Mouse (Mus musculus) limb, embryonic 14.5 days (tissue): ENCODE data around the gene Npepps. TPM values are rescaled to one million over a fixed set of nuclear protein-coding genes. Genes with fewer than 3 reads are reported as not detected.

Experiments
- ATAC-seq: fragments of 200-750 bp; cut with Nextera tagmentation; 2 replicates; pipeline ENCODE4 v1.8.0; 2017; ENCODE audit warnings: low read depth, moderate number of reproducible peaks, moderate TSS enrichment; ENCODE audit not compliant: low FRiP score
- DNase-seq: peaks from one replicate; pipeline ENCODE4 v3.0.0-alpha.2; 2015; ENCODE audit warnings: low spot score
- H3K27ac ChIP-seq: fragments of 300-500 bp; sonication (generic); replicated peaks from 2 replicates; pipeline ENCODE4 v1.5.1; 2014; ENCODE audit warnings: low read depth, mild to moderate bottlenecking, low read length, moderate library complexity, mixed read lengths
- H3K27me3 ChIP-seq: fragments of 300-500 bp; sonication (generic); 2 replicates; pipeline ENCODE4 v1.6.1; 2014; ENCODE audit warnings: low read length, mixed read lengths; ENCODE audit not compliant: control insufficient read depth, insufficient read depth
- H3K36me3 ChIP-seq: fragments of 300-500 bp; sonication (generic); 2 replicates; pipeline ENCODE4 v1.6.1; 2014; ENCODE audit warnings: mild to moderate bottlenecking, low read length, moderate library complexity, mixed read lengths; ENCODE audit not compliant: control insufficient read depth, insufficient read depth
- H3K4me1 ChIP-seq: fragments of 300-500 bp; sonication (generic); 2 replicates; pipeline ENCODE4 v1.6.1; 2014; ENCODE audit warnings: antibody characterized with exemption, low read length, mixed read lengths; ENCODE audit not compliant: control insufficient read depth, insufficient read depth
- H3K4me2 ChIP-seq: fragments of 300-500 bp; sonication (generic); replicated peaks from 2 replicates; pipeline ENCODE4 v1.6.1; 2014; ENCODE audit warnings: low read depth, mild to moderate bottlenecking, low read length, moderate library complexity; ENCODE audit not compliant: severe bottlenecking
- H3K4me3 ChIP-seq: fragments of 300-500 bp; sonication (generic); replicated peaks from 2 replicates; pipeline ENCODE4 v1.5.1; 2014; ENCODE audit warnings: low read length
- H3K9ac ChIP-seq: fragments of 300-500 bp; sonication (generic); 2 replicates; pipeline ENCODE4 v1.6.1; 2014; ENCODE audit warnings: mild to moderate bottlenecking, low read depth, low read length, moderate library complexity; ENCODE audit not compliant: severe bottlenecking
- H3K9me3 ChIP-seq: fragments of 300-500 bp; sonication (generic); 2 replicates; pipeline ENCODE4 v1.6.1; 2016; ENCODE audit warnings: low read length; ENCODE audit not compliant: control insufficient read depth
- POLR2A ChIP-seq: fragments of 200-500 bp; IDR thresholded peaks from 2 replicates; pipeline ENCODE4 v1.8.0; 2012; ENCODE audit warnings: inconsistent platforms, mild to moderate bottlenecking, moderate library complexity, borderline replicate concordance; ENCODE audit not compliant: insufficient read depth, insufficient read length; ENCODE audit errors: extremely low read depth
- WGBS: fragments of 180-500 bp; shearing (Covaris S2); extraction: QIAGEN DNeasy Blood & Tissue Kit; methylation state at CpG from one replicate; pipeline ENCODE4 v1.1.7; 2014; 5-methylcytosine and 5-hydroxymethylcytosine counted together
- polyA plus RNA-seq, 2 experiments: library from polyadenylated mRNA; depleted of rRNA in 1 of 2; stranded (reverse) in 1 of 2; unstranded in 1 of 2; fragments of >200 nt; fragmentation: Nextera tagmentation in 1 of 2; extraction: Ambion mirVana in 1 of 2; gene quantifications; 2 replicates each; pipeline versions ENCODE4 v1.2.1 to v1.2.3; 2012 to 2014

Npepps gene
- polyA plus RNA-seq, 2 experiments: 63.5 to 73.9 TPM

- no peak overlapping the region for H3K4me3 ChIP-seq
- H3K4me1 ChIP-seq: peaks cover 12% of the 10 kb centered on the region
- ATAC-seq (no peak), DNase-seq (no peak)
- peaks cover 61% of the 10 kb centered on the region for H3K36me3 ChIP-seq
- 79% methylated on average over 5 of the region's 5 CpGs for WGBS
- TF ChIP-seq POLR2A: no peak
- no peaks in the 10 kb centered on the region for H3K27me3 ChIP-seq
- no peaks in the 10 kb centered on the region for H3K9me3 ChIP-seq
- H3K27ac ChIP-seq: no peak overlapping the region
- H3K9ac ChIP-seq: no peak overlapping the region
- H3K4me2 ChIP-seq: no peak overlapping the region
These were observed 95.6 kb downstream of the Npepps start for GRCm38 (mm10) chr11:97184875-97185274.

- peaks cover 85% of the 10 kb centered on the region for H3K36me3 ChIP-seq
- no peaks in the 10 kb centered on the region for H3K9me3 ChIP-seq
- WGBS: 95% methylated on average over 3 of the region's 3 CpGs
- ATAC-seq (no peak), DNase-seq (no peak)
- no peak overlapping the region for H3K4me2 ChIP-seq
- peaks cover 6% of the 10 kb centered on the region; the same call in 1 of the 2 replicates for H3K4me1 ChIP-seq
- TF ChIP-seq POLR2A: no peak
- H3K4me3 ChIP-seq: no peak overlapping the region
- no peak overlapping the region for H3K27ac ChIP-seq
- no peaks in the 10 kb centered on the region for H3K27me3 ChIP-seq
- H3K9ac ChIP-seq: no peak overlapping the region
These were observed 98.0 kb downstream of the Npepps start for GRCm38 (mm10) chr11:97182446-97182845.

GRCm38 (mm10) chr11:97181061-97181460 is 99.4 kb downstream of the Npepps start:
- no peak for ATAC-seq
- Histone ChIP-seq H3K36me3 (peaks cover 98% of the 10 kb centered on the region), H3K4me1 (peaks cover 2% of the 10 kb centered on the region; the same call in 1 of the 2 replicates), H3K4me3 (no peak overlapping the region), H3K9ac (no peak overlapping the region), H3K27me3 (no peaks in the 10 kb centered on the region), H3K4me2 (no peak overlapping the region), H3K27ac (no peak overlapping the region), H3K9me3 (no peaks in the 10 kb centered on the region)
- WGBS: 83% methylated on average over 5 of the region's 5 CpGs
- no peak for TF ChIP-seq POLR2A
- no peak for DNase-seq

GRCm38 (mm10) chr11:97178198-97178597 is 102.2 kb downstream of the Npepps start:
- no peak for ATAC-seq
- WGBS: 99% methylated on average over 2 of the region's 2 CpGs
- no peak for DNase-seq
- Histone ChIP-seq H3K4me1 (no peaks in the 10 kb centered on the region), H3K27me3 (no peaks in the 10 kb centered on the region), H3K4me3 (no peak overlapping the region), H3K27ac (no peak overlapping the region), H3K9ac (no peak overlapping the region), H3K4me2 (no peak overlapping the region), H3K9me3 (no peaks in the 10 kb centered on the region), H3K36me3 (peaks cover 99% of the 10 kb centered on the region)
- TF ChIP-seq POLR2A: no peak

- H3K4me3 ChIP-seq: no peak overlapping the region
- H3K4me1 ChIP-seq: no peaks in the 10 kb centered on the region
- H3K27ac ChIP-seq: no peak overlapping the region
- peaks cover 99% of the 10 kb centered on the region for H3K36me3 ChIP-seq
- peak; percentile 73 for DNase-seq
- no peak for ATAC-seq
- no peak overlapping the region for H3K9ac ChIP-seq
- no peak overlapping the region for H3K4me2 ChIP-seq
- WGBS: 53% methylated on average over 3 of the region's 3 CpGs
- no peaks in the 10 kb centered on the region for H3K27me3 ChIP-seq
- no peaks in the 10 kb centered on the region for H3K9me3 ChIP-seq
- no peak for TF ChIP-seq POLR2A
These were observed 103.6 kb downstream of the Npepps start for GRCm38 (mm10) chr11:97176851-97177250.

GRCm38 (mm10) chr11:97175499-97175898 is 104.9 kb downstream of the Npepps start:
- H3K27ac ChIP-seq: no peak overlapping the region
- DNase-seq (no peak), ATAC-seq (no peak)
- no peak overlapping the region for H3K4me3 ChIP-seq
- peaks cover 99% of the 10 kb centered on the region for H3K36me3 ChIP-seq
- 90% methylated on average over 7 of the region's 7 CpGs for WGBS
- H3K27me3 ChIP-seq: no peaks in the 10 kb centered on the region
- H3K9me3 ChIP-seq: no peaks in the 10 kb centered on the region
- no peaks in the 10 kb centered on the region for H3K4me1 ChIP-seq
- no peak overlapping the region for H3K4me2 ChIP-seq
- TF ChIP-seq POLR2A: no peak
- no peak overlapping the region for H3K9ac ChIP-seq
